Mouse (Mus musculus): ENCODE data around the gene Slc1a3. TPM values are rescaled to one million over a fixed set of nuclear protein-coding genes. Genes with fewer than 3 reads are reported as not detected.
A peak's percentile ranks its signal among the peaks of the same experiment; 100 is the strongest.

Slc1a3 gene
- 0.67 TPM in 1 of 2 replicates, not detected in the other for total RNA-seq (2015)
- total RNA-seq (2017), result 0.08 TPM in 1 of 2 replicates, not detected in the other

- peak; percentile 72 for ATAC-seq (replicated peaks; ENCODE audit: poor library complexity)
These were observed at the start of gene Slc1a3 for GRCm38 (mm10) chr15:8710146-8711006. TSS of gene Slc1a3 (minus strand) at chr15:8710764.

GRCm38 (mm10) chr15:8759026-8759425 lies 48.5 kb upstream of the Slc1a3 start:
- no peak for ATAC-seq (replicated peaks; ENCODE audit: poor library complexity)

- no peak for ATAC-seq (replicated peaks; ENCODE audit: poor library complexity)
These were observed 45.9 kb upstream of the Slc1a3 start for GRCm38 (mm10) chr15:8756441-8756840.

GRCm38 (mm10) chr15:8749762-8750161 lies 39.2 kb upstream of the Slc1a3 start:
- ATAC-seq (replicated peaks; ENCODE audit: poor library complexity), result no peak

GRCm38 (mm10) chr15:8748771-8749170 lies 38.2 kb upstream of the Slc1a3 start:
- ATAC-seq (replicated peaks; ENCODE audit: poor library complexity), result no peak

GRCm38 (mm10) chr15:8741593-8741992 lies 31.0 kb upstream of the Slc1a3 start:
- ATAC-seq (replicated peaks; ENCODE audit: poor library complexity), result no peak

- ATAC-seq (replicated peaks; ENCODE audit: poor library complexity), result no peak
These were observed 30.2 kb upstream of the Slc1a3 start for GRCm38 (mm10) chr15:8740724-8741123.

GRCm38 (mm10) chr15:8738156-8738555 lies 27.6 kb upstream of the Slc1a3 start:
- no peak for ATAC-seq (replicated peaks; ENCODE audit: poor library complexity)

GRCm38 (mm10) chr15:8734363-8734739 lies 23.8 kb upstream of the Slc1a3 start:
- 0 out of 2 replicates have a peak, but pooled peaks have one; percentile 42 for ATAC-seq (replicated peaks; ENCODE audit: poor library complexity)

- peak; percentile 65 for ATAC-seq (replicated peaks; ENCODE audit: poor library complexity)
These were observed 23.3 kb upstream of the Slc1a3 start for GRCm38 (mm10) chr15:8733669-8734362.

- no peak for ATAC-seq (replicated peaks; ENCODE audit: poor library complexity)
These were observed 18.3 kb upstream of the Slc1a3 start for GRCm38 (mm10) chr15:8728861-8729260.

- no peak for ATAC-seq (replicated peaks; ENCODE audit: poor library complexity)
These were observed 12.0 kb upstream of the Slc1a3 start for GRCm38 (mm10) chr15:8722386-8723100.

GRCm38 (mm10) chr15:8721746-8722145 lies 11.2 kb upstream of the Slc1a3 start:
- no peak for ATAC-seq (replicated peaks; ENCODE audit: poor library complexity)

GRCm38 (mm10) chr15:8721005-8721404 lies 10.4 kb upstream of the Slc1a3 start:
- no peak for ATAC-seq (replicated peaks; ENCODE audit: poor library complexity)

- ATAC-seq (replicated peaks; ENCODE audit: poor library complexity), result no peak
These were observed 7.9 kb upstream of the Slc1a3 start for GRCm38 (mm10) chr15:8718496-8718895.

GRCm38 (mm10) chr15:8717021-8717571 lies 6.5 kb upstream of the Slc1a3 start:
- no peak for ATAC-seq (replicated peaks; ENCODE audit: poor library complexity)

- peak; percentile 46; the same call in 1 of the 2 replicates for ATAC-seq (replicated peaks; ENCODE audit: poor library complexity)
These were observed 5.9 kb upstream of the Slc1a3 start for GRCm38 (mm10) chr15:8716330-8716964.

GRCm38 (mm10) chr15:8715666-8716065 lies 5.1 kb upstream of the Slc1a3 start:
- no peak for ATAC-seq (replicated peaks; ENCODE audit: poor library complexity)

- ATAC-seq (replicated peaks; ENCODE audit: poor library complexity), result no peak
These were observed 1.9 kb upstream of the Slc1a3 start for GRCm38 (mm10) chr15:8712433-8712984.

GRCm38 (mm10) chr15:8711630-8712310 lies 1.2 kb upstream of the Slc1a3 start:
- no peak for ATAC-seq (replicated peaks; ENCODE audit: poor library complexity)

Data from megakaryocyte progenitor cell, adult 5-6 weeks (primary cell).